Mouse (Mus musculus) left cerebral cortex, adult 9 months (tissue): Measurements from ENCODE around the gene Agt.

Experiments used
- DNase-seq, 2 experiments: peaks; one replicate each; pipeline ENCODE4 v3.0.0; 2022; ENCODE audit warnings: low spot score in 2 of 2

Gene Agt

DNA sequence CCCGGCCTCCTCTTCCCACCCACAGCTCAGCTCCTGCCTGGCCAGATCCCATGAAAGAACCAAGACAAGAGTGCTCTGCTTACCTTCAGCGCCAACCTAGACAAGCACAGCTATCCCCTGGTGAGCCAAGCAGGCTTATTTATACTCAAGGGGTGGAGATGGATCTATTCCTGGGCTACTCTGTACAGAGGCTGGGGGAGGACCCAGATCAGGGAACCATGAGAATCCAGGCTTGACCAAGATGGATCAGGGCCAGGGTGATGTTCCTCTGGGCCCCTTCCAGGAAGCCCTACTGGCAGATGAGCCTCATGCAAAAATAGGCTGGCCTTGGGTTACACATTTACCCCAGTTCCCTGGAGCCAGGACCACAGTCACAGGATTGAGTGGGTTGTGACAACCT lies at the start of gene Agt:
Agt (minus strand) TSS at position 114 of the 400 bp plus-strand sequence.
- peak in 1 of 2 experiments; percentile 61 for DNase-seq

DNA sequence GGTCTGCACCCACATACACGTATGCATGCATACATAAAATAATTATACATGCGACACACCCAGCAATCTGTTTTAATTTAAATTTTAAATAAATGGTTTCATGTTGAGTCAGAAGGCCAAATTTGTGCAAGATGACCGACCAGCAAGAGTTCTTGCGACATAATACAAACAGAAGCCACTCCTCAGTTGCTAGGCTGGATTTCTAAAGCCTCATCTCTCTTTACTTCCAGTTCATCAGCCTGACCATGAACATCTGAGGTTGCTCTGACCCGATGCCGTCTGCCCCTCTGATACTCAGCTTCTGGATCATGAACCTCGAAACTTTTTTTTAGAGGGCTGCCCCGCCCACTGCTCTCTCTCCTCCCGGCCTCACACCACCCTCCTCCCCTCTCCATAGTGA lies 48.7 kb upstream of the Agt start:
- no peak for DNase-seq

DNA sequence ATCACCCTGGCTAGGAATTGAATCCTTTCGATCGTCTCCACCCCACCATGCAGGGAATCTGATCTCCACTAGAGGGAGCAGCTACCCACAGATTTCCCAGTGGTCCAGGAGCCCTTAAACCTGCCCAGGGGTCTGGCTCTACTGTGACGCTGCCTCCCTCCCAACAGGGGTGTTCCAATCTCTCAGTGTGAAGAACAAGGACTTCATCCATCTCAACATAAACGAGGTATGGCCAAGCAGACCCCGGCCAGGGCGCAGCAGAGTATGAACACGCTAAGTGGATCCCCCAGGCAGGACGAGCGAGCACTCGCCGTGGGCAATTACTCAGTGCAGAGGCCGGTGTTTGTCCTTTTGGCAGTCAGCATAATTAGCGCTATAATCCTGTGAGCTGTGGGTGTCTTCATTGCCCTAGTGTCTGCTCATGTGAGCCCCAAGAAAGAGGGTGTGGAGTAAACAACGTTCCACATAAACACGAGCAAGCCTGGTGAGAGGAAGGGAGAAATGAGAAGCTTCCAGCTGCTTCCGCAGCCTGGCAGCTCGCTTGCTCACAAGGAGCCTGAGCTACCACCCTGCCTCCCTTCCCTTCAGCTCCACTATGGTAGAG lies 47.9 kb upstream of the Agt start:
- DNase-seq = peak; percentile 43 to 91

DNA sequence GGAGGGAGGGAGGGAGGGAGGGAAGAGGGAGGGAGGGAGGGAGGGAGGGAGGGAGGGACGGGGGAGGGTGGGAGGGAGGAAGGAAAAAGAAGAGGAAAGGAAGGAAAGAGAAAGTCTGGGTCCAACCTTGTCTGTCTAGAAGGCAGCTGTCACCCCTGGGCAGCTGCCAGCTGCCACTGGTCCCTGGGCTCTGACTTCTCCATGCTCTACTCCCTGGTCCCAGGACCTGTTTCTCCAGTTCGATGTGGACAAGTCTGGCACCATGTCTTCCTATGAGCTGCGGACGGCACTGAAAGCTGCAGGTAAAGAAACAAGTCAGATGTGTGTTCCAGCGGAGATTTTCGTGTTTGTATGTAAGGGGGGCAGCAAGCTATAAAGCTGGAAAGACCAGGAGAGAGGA lies 44.8 kb upstream of the Agt start:
- no peak for DNase-seq

DNA sequence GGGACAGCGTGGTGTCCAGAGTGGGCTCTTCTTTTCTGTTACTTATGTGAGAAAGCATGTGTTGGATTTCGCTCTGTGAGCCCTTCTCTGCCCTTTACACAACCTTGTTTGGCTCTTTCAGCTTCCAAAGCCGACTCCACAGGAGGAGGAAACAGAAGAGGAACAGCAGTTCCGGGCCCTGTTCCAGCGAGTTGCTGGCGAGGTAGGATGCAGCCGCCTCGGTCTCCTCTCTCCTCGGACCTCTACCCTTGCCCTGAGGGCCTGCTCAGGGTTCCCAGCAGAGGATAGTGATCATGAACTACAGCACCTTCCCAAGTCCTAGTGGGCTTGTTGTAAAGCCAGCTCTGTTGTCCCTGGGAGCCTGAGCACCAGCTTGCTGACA lies 39.5 kb upstream of the Agt start:
- DNase-seq = no peak

DNA sequence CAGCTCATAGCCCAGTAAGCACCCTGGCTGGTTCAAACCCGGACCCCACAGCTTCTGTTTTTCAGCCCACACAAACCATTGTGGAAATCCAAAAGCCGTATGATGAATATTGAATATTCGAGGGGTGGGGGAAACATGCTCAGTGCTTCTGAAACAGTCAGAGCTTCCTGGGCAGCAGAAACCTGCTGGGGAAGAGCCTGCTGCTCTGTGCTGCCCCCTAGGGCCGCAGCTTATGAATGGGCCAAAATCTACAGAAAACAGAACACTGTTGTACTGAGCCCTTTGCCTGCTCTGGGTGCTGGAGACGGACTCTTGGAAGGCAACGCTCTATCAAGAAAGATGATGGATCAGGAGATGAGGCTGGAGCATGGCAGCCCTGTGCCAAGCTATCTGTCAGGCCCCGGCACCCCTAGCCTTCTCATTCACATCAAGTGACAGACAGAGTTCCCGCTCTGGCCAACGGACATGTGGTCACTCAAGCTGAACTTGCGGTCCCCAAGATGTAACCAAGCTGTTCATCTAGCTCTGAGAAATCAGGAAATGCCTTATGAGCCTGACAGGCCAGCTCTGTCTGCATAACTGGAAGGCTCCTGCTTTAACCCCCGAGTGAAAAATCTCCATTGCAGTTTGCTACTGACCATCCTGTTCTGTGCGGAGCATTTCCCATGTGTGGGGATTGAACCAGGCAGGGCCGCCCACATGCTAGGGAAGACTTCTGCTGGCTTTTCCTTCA lies 38.9 kb upstream of the Agt start:
- peak in 1 of 2 experiments; percentile 17 for DNase-seq

DNA sequence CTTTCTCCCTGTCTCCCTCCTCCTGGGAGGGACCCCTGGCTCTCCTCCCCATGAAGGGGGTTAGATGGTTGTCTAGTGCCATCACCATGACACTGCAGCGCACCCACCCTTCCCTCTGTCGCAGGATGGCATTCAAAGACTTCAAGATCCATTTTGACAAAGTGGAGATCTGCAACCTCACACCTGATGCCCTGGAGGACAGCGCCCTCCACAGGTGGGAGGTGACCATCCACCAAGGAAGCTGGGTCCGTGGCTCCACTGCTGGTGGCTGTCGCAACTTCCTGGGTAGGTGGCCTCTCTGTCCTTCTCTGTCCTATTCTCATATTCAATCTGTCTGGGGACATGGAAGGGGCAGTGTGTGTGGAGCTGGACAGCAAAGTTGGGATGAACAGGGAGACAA lies 34.6 kb upstream of the Agt start:
- DNase-seq = no peak

DNA sequence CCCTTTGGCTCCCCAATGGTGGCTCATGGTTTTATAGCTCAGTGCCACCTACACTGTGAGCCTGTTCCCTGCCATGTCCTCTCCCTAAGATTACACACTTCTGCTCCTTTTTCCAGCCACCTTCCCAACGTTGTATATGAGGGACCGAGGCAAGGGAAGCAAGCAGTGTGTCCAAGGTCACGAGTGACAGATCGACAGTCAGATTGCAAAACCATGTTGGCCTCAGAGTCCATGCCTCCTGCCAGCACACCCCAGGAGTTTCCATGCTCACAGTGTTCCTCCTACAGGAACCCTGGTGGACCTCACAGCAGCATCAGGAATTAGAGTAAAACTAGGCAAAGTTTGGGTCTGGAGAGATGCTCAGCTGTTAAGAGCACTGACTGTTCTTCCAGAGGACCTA lies 19.9 kb upstream of the Agt start:
- DNase-seq = no peak

DNA sequence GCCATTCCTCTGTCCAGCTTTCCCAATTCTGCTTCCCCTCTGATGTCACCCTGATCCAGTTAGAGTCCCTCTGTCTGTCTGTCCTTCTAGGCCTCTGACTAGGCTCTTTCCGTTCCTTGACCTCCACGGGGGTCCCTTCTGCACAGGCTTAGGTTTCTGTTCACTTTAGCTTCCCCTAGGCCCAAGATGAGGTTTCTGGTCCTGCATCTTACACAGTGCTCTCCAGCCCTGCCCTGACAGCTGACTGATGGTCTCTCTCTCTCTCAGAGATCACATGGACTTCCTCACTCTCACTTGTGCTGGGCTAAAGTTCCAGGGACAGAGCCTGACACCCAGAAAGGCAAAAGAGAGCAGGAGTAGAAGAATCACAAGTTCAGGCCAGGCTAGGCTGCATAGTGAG lies 17.1 kb upstream of the Agt start:
- DNase-seq = no peak

DNA sequence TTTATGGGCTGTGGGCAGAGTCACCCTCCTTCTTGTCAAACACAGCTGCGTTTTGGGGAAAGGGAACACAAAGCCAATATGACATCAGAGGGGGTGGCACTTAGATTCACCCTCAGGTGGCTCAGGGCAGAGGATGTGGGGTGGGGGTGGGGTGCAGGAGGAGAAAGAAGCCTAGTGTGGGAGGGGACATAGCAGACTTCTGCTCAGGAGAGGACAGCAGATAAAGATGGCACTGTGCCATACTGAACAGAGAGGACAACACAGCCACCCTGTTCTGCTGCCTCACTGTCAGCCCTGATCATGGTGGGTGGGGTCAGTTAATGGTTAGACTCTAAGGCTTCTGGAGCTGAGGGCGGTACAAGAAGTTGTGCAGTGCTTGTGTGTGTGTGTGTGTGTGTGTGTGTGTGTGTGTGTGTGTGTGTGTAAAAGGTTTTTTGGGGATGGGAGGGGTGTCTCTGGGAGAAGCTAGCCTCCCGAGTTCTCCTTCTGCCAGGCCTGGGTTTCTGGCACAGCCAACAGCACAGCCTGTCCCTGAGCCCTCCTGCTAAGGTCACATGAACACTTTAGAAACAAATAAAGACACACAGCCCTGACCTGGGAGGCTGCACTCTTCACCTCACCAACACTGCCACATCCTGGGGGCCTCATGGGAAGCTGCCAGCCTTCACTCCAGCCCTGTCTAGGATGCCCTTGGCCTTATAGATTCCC lies 16.4 kb upstream of the Agt start:
- DNase-seq = no peak

DNA sequence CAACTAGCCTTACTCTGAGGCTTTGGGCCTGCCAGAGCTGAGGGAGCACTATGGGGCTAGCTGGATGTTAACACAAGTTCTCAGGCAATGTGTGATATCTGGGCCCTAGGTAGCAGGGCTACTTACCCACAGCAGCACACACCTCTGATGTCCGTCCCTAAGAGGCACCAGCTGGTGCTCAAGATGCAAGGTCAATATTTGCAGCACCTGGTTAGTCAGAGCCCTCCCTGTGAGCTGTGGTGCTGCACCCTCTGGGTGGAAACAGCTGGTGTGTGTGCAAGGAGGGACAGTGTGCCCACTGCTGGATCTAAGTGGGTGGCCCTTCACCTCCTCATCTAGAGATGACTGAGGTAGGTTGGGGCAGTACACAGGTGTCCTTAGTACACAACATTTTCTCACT lies 7.2 kb upstream of the Agt start:
- no peak for DNase-seq

DNA sequence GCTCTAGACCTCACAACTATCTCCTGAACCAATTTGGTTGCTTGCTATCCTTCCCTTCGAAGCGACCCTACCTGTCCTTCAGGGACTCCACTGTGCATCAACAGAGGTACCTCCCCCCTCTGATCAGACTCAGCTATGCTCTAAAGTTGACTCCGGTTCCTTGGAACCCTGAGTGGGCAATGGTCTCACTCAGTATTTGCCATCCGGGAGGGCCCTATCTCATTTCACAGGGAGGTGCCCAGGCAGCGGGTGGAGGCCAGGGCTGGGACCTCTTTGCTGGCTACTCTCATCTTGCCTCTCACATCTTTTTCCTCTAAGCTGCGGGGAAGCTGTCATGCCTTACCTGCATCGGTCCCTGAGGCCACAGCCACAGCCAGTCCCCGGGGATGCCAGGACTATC lies 6.3 kb upstream of the Agt start, which contains the start of gene Capn9:
Capn9 (plus strand) TSS at position 301 of the 400 bp plus-strand sequence.
- no peak for DNase-seq

DNA sequence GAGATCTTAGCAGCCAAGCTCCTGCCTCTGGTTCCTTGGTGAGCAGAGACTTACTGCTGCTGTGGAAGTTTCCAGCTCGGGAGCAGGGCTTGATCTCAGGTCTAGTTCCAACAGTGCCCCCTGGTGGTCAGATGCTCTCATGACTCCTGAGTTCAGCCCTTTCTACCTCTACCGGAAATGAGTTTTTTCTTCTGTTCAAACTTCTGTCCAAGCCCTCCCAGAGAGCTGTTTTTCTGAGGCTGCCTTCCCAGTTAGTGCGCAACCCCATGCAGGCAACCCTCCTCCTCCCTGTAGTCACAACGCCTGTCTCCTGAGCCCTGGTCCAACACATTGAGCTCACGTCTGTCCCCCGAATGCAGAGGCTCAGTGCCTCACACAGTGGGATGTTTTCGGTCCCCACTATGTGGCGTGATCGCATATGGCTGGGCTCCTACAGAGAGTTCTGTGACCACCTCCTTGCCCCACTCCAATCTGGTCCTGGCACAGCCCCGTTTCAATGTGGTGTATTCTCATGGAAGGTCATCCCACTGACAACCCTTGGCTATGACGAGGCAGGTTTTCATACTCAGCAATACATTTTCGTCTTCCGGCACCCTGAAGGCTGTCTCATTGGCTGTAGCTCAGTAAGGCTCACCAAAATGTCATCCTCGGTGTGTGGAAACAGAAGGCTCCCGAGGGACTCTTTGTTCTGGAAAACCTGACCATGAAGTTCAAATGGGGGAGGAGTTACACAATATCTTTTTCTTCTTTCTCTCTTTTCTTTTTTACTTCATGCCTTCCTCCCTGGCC lies 4.2 kb upstream of the Agt start:
- DNase-seq = peak in 1 of 2 experiments; percentile 95

DNA sequence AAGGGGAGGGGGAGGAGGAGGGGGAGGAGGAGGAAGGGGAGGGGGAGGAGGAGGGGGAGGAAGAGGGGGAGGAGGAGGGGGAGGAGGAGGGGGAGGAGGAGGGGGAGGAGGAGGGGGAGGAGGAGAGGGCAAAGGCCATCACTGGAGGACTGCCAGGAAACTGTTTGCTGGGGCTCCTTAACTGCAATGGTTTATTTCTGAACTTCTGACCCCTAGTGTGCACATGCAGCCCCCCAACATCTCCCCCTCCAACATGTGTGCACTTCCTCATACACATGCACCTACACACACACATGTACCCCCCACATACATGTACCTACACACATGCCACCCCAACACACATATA lies 2.9 kb upstream of the Agt start:
- DNase-seq = no peak

DNA sequence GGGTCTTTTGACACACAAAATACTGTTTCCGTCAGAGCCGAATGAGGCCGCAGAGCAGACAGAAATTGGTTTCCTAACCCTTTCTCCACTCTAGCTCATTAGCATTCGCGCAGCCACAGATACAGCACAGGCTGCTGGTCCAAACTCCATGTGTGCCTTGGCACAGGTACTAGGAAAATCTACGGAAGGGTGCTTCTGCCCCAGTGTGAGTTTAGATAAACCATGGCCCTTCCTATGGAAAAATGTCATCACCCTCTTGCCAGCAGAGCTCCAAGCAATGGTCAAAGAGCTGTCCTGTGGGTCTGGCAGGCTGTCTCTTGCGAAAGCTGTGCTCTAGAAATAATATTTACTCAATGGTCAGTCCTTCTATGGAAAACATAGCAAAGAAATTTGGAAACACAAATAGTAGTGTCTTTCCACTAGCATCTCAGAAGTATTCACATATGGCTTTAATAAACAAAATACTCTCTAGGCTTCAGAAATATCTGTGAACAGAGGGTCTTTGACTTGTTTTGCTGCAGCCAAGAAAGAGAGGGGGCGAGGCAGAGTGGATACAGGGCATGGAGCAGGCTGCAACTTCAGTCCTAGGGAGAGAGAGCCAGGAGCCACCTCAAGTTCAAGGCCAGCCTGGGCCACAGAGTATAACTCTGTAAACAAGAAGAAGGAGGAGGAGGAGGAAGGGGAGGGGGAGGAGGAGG lies 2.4 kb upstream of the Agt start:
- DNase-seq = no peak

DNA sequence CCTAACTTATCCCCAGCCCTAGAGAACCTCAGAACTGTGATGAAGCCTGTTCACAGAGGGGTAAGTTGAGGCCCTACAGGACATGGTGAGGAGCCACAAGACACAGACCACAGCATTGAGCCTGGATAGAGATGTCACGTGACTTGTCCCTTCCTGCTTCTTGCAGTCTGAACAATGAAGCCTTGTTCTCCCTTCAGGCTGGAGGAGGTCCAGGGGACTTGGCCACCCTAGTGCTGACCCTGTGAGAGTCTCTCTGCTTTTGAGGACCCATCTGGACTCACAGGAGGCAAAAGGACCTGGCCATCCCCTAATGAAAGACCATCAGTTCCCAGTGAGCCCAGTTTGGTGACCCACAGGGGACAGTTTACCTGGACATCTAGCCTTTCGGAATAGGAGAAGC lies 406 bp downstream of the Agt start:
- peak in 1 of 2 experiments; percentile 67 for DNase-seq

DNA sequence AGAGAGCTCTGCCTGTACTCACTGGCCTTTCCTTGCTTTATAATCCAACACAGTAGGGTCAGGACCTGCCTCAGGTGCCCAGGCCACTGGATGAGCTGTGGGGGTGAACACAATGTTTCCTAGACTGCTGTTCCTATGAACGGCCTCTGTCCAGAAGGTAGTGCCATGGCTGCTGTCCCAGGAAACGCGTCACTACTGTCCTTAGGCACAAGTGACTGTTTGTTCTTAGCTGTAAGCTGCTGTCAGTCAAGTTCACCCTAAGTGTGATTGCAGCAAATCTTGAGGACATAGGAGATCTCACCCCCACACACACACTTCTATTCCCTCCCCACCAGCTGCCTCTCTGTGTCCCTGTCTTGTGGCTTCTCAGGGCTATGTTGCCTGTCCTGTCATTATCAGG lies 1.9 kb downstream of the Agt start:
- no peak for DNase-seq

DNA sequence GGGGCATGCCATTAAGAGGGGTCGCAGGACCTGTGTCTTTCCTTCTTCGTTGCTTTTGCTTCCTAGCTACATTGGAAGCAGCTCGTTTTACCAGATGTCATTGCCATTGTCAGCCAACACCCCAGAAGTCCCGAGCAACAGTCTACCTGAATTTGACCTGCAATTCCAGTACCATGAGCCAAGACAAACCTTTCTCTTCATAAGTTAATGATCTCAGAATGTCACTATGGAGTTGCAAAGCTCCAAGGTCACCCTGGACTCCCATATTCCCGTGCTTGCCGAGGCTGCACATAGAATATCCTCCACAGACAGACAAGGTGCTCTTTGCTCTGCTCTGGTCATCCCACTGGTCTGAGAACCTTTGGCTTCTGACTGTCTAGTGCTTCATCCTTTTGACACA lies 2.4 kb downstream of the Agt start:
- DNase-seq = no peak

DNA sequence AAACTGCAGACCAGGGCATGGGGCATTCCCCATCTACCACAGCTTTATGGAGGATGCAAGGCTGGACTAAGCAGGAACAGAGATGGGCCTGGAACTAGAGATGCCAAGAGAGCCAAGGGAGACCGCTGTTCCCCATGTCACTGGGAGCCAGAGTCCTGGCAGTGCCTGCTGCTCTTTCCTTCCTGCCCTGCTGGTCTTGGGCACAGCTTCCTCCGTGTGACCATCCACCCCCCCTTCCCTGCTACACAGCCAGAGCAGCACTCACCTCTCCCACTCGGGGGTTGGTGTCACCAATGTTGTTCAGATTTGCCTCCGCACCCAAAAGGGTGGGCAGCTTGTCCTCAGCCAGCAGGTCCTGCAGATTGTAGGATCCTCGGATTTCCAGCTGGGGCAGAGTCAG lies 12.0 kb downstream of the Agt start:
- no peak for DNase-seq

DNA sequence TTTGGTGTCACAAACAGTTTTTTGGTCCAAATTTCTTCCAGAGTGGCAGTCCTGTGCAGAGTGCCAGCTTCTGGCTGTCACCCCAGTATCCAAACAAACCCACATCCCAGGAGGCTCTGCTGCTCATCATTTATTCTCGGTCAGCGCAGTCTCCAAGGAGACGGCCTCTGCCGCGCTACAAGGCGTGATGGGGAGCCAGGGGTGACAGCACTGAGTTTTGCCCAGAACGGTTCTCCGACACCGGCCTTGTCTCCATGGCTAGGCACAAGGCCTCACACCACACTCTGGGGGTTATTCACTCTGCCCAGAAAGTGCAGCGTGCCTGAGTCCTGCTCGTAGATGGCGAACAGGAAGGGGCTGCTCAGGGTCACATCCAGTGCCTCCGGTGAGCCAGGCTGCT lies 12.8 kb downstream of the Agt start:
- DNase-seq = peak in 1 of 2 experiments; percentile 64

DNA sequence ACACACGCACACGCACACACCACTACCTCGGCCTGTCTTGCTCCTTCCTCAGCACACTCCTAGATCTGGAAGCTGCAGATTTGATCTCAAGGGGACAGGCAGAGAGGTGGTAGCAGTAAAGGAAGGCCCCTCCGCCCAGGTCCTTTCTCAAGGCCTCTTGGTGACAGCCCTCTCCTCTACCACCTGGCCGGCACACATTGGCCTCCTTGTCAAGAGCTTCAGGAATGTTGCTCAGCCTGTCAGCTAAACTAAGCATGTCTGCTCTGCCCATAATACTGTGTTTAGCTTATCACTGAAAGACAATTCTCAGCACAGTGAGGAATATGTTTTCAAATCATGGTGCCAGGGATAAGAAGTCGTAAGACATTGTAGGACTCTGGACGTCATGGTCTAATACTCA lies 13.3 kb downstream of the Agt start:
- no peak for DNase-seq
